Mouse (Mus musculus) megakaryocyte, embryonic 14.5 days (primary cell): Measurements from ENCODE around the gene Zfp385a. TPM values are rescaled to one million over a fixed set of nuclear protein-coding genes. Genes with fewer than 3 reads are reported as not detected.
A peak's percentile ranks its signal among the peaks of the same experiment; 100 is the strongest.

Source experiments
- H3K27me3 ChIP-seq: replicated peaks from 2 replicates; pipeline ENCODE3; 2012; ENCODE audit warnings: inconsistent platforms
- H3K36me3 ChIP-seq: replicated peaks from 2 replicates; pipeline ENCODE3; 2012; ENCODE audit warnings: low read length, inconsistent platforms, mixed read lengths
- H3K4me1 ChIP-seq: 2 replicates; pipeline ENCODE4 v1.6.1; 2012; ENCODE audit warnings: inconsistent platforms
- H3K4me3 ChIP-seq: replicated peaks from 2 replicates; pipeline ENCODE3; 2012; ENCODE audit warnings: moderate library complexity, mild to moderate bottlenecking, inconsistent platforms
- H3K9me3 ChIP-seq: 2 replicates; pipeline ENCODE4 v1.6.1; 2012; ENCODE audit warnings: inconsistent platforms
- FLI1 ChIP-seq: IDR thresholded peaks from 2 replicates; pipeline ENCODE4 v1.6.1; 2012; ENCODE audit warnings: low read length, inconsistent platforms, mixed read lengths
- GATA1 ChIP-seq: IDR thresholded peaks from 3 replicates; pipeline ENCODE4 v1.6.1; 2012; ENCODE audit warnings: mixed read lengths, low read length, inconsistent platforms, borderline replicate concordance
- polyA plus RNA-seq: library from polyadenylated mRNA; stranded (reverse); fragments of >175 nt; gene quantifications from 2 replicates; pipeline ENCODE4 v1.2.3, GENCODE M21; 2012; ENCODE audit warnings: low replicate concordance; ENCODE audit not compliant: insufficient read depth

The Zfp385a gene
- polyA plus RNA-seq, 1 experiment, result 1,319 TPM

DNA sequence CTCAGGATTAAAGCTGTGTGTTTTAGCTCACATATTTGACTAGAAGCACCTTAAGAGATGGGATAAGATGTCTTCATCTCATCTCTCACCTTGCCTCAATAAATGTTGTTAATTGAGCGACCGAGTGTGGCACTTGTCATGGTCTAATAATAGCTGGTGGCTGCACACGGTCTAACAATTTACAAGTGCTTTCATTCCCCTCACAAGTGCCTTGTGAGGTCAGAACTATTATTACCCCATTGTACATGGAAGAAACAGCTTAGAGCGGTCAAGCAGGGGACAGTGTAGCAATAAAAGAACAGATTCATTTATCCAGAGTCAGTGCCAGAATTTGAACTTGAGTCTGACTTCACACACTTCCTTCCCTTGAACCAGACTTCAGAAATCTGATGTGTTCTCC is 15.5 kb upstream of the Zfp385a start:
- Histone ChIP-seq H3K9me3 (no peaks in the 10 kb centered on the region), H3K4me1 (peaks cover 72% of the 10 kb centered on the region), H3K4me3 (no peak overlapping the region), H3K36me3 (peaks cover 86% of the 10 kb centered on the region), H3K27me3 (no peaks in the 10 kb centered on the region)
- TF ChIP-seq FLI1, result no peak

DNA sequence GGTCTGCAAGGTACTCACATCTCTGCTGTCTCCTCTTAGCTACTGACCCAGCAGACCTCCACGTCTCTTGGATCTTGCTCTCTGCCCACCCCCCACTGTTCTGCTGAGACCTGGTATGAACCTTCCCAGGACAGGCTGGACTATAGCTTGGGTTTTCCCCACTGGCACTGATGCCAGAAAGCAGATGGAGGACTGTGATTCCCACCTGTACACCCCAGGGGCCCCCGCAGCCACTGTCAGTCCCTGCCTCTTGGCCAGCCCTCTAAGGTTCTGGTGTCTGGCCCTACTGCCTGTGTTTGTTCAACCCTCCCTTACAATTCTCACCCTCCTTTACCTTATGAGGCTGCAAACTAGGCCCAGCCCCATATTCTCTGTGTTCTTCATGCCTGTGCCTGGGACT is 14.8 kb upstream of the Zfp385a start:
- H3K36me3 ChIP-seq, result peaks cover 86% of the 10 kb centered on the region
- no peak overlapping the region for H3K4me3 ChIP-seq
- no peaks in the 10 kb centered on the region for H3K9me3 ChIP-seq
- H3K27me3 ChIP-seq, result no peaks in the 10 kb centered on the region
- TF ChIP-seq GATA1 (no peak), FLI1 (no peak)
- peaks cover 64% of the 10 kb centered on the region for H3K4me1 ChIP-seq

DNA sequence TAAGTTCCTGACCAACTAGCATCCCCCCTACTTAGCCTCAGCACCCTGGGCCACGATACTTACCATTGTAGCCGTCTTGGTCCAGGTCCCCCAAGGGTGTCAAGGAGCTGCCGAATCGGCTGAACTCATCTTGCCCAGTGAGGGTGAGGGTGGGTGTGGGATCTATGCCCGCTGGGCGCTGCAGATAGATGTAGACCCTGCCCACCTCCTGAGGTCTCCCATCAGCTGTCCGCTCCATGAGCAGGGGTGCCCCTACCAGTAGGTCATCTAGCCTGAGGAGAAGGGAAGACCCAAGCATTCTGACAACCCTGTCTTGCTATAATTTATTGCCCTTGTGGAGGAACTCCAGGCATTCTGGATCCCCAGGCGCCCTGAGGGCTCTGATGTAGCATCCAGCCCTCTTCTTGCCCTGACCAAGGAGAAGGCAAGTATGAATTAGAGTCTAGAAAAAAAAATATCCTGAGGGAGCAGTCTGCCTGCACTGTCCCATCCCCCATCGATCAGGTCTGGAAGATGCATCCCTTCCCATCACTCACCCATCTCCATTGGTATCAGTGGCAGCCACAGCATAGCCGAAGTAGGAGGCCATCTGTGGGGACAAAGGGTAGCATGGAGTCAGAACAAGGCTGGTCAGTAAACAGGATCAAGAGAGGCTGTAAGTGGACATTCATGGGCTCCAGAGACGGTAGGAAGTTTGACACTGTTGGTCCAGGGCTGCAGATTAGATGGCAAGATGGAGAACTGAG is 13.8 kb upstream of the Zfp385a start:
- TF ChIP-seq GATA1 (no peak), FLI1 (no peak)
- peaks cover 96% of the 10 kb centered on the region for H3K36me3 ChIP-seq
- H3K4me3 ChIP-seq, result no peak overlapping the region
- H3K9me3 ChIP-seq, result no peaks in the 10 kb centered on the region
- H3K4me1 ChIP-seq, result peaks cover 54% of the 10 kb centered on the region
- H3K27me3 ChIP-seq, result no peaks in the 10 kb centered on the region

DNA sequence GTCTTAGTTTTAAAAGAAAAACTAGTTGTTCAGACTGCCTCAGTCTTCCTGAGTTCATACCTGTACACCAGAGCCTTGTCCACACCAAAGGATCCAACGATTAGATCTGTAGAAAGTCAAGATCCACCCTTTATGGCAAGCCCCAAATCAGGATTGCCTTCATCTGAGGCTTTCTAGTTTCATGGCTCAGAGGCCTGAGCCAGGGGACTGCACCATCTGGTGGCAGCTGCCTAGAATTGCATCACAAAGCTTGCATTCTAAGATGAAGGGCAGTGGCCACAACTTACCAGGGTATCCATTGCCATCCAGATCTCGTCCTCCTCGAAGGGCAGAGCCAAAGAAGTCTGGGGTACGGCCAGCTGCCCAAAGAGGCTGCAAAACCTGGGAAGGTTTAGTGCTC is 13.0 kb upstream of the Zfp385a start:
- Histone ChIP-seq H3K9me3 (no peaks in the 10 kb centered on the region), H3K27me3 (no peaks in the 10 kb centered on the region), H3K4me3 (no peak overlapping the region), H3K4me1 (peaks cover 46% of the 10 kb centered on the region), H3K36me3 (peaks cover 99% of the 10 kb centered on the region)
- TF ChIP-seq FLI1, result no peak
- no peak for TF ChIP-seq GATA1

DNA sequence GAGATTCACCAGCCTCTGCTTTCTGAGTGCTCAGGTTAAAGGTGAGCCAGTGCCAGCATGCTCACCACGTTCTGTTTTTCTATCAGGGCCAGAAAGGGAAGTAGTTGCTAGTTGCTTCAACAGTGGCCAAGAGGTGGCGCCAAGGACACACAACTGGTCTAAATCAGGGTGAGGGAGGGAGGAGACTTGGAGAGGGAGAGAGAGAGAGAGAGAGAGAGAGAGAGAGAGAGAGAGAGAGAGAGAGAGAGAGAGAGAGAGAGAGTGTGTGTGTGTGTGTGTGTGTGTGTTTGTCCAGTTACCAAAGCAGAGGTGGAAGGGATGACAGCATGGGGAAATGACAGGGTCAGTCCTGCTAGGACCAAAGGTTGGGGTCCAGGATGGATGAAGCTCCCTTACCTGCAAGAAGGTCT is 7.4 kb upstream of the Zfp385a start:
- peaks cover 96% of the 10 kb centered on the region for H3K36me3 ChIP-seq
- no peaks in the 10 kb centered on the region for H3K9me3 ChIP-seq
- H3K4me3 ChIP-seq, result no peak overlapping the region
- no peaks in the 10 kb centered on the region for H3K27me3 ChIP-seq
- peaks cover 60% of the 10 kb centered on the region for H3K4me1 ChIP-seq
- TF ChIP-seq GATA1 (no peak), FLI1 (no peak)

DNA sequence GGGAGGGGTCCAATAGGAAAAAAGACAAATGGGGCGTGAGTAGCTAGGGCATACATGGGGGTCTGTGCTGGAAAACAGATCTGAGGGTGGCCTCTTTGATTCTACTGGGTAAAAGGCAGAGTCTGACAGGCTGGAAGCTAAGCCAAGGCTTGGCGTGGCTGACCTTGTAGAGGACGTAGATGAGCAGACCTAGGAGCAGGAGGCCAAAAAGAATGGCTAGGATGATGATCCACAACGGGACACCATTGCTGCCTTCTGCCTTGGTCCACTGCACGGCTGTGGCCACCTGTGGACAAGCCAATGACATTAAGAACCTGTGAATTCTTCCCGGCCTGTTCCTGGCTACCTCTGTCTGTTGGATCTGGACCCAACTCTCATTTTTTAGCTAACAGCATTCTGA is 5.9 kb upstream of the Zfp385a start:
- Histone ChIP-seq H3K36me3 (peaks cover 84% of the 10 kb centered on the region), H3K4me3 (no peak overlapping the region), H3K4me1 (peaks cover 68% of the 10 kb centered on the region), H3K27me3 (no peaks in the 10 kb centered on the region), H3K9me3 (no peaks in the 10 kb centered on the region)
- TF ChIP-seq FLI1 (no peak), GATA1 (no peak)

DNA sequence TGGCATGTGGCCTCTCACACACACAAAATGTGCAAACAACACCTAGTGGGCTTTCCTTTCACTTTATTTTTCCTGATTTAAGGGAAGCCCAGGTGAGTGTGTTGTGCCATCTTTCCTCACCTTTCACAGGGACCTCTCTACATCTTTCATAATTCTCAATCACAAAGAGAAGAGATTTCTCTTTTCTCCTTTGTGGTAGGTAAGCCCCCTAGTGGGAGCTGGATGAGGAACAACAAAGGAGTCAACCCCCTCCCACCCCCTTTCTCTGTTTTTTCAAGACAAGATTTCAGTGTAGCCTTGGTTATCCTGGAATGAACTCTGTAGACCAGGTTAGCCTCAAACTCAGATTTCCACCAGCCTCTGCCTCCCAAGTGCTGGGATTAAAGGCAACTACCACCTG is 3.7 kb upstream of the Zfp385a start:
- peaks cover 82% of the 10 kb centered on the region for H3K4me1 ChIP-seq
- no peak overlapping the region for H3K4me3 ChIP-seq
- TF ChIP-seq GATA1, result no peak
- TF ChIP-seq FLI1, result no peak

DNA sequence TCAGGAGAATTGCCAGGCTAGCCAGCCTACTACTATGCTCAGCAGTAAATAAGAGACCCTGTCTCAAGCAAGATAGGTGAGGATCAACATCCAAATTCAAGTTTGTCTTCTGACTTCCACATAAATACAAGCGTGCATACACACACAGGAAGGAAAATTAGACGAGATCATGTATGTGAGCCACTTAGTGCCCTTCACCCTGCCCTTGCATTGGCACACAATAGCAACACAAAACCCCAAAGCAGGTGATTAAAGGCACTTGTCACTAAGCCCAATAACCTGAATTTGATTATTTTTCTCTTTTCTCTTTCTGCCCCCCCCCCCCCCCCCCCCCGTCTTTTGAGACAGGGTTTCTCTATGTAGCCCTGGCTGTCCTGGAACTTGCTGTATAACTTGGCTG is 3.1 kb upstream of the Zfp385a start:
- H3K27me3 ChIP-seq, result no peaks in the 10 kb centered on the region
- H3K9me3 ChIP-seq, result no peaks in the 10 kb centered on the region
- TF ChIP-seq FLI1 (no peak), GATA1 (no peak)
- H3K36me3 ChIP-seq, result peaks cover 68% of the 10 kb centered on the region
- peaks cover 88% of the 10 kb centered on the region for H3K4me1 ChIP-seq
- no peak overlapping the region for H3K4me3 ChIP-seq

More for the DNA sequence above, 3.7 kb upstream of the Zfp385a start:
- H3K27me3 ChIP-seq, result no peaks in the 10 kb centered on the region
- H3K9me3 ChIP-seq, result no peaks in the 10 kb centered on the region
- H3K36me3 ChIP-seq, result peaks cover 67% of the 10 kb centered on the region

DNA sequence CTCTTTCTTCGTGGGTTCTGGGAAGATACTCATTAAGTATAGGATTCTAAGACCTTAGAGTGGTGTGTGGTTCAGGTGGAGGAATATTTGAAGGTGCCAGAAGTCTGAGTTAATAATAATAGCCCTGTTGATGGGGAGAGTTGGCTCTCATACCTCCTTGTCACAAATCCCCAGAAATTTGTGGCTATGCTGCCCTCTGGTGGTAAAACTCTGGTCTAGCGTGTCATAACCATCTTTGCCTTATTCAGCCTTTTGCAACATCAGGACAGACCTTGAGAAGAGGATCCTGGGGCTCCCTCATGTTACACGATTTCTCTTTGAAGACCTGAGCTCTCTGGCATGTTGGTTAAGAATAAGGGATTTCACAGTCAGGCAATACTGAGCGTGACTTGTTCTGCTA is 2.5 kb upstream of the Zfp385a start:
- peaks cover 89% of the 10 kb centered on the region for H3K4me1 ChIP-seq

DNA sequence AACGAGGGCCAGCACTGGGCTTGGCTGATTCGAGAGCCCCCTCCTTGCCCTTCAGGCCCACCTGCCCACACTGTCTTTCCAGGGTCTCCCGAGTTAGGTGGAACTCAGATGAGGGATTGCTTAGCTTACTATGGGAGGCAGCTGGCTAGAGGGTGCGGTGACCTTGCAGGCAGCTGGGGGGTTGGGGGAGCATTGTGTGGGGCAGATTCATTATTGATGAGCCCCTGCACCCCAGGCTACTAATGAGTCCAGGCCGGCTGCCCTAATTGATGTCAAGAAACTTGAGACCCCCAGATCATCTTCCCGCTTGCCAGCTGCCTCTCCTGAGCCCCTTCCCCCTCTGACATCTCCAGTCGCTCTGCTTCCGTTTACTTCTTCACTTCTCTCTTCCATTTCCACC is 1.7 kb upstream of the Zfp385a start:
- Histone ChIP-seq H3K36me3 (peaks cover 68% of the 10 kb centered on the region), H3K4me1 (peaks cover 92% of the 10 kb centered on the region), H3K4me3 (peak overlapping the region; percentile 96), H3K9me3 (no peaks in the 10 kb centered on the region), H3K27me3 (no peaks in the 10 kb centered on the region)
- TF ChIP-seq GATA1, result no peak
- no peak for TF ChIP-seq FLI1

More for the DNA sequence above, 2.5 kb upstream of the Zfp385a start:
- Histone ChIP-seq H3K9me3 (no peaks in the 10 kb centered on the region), H3K4me3 (peak overlapping the region; percentile 96), H3K36me3 (peaks cover 68% of the 10 kb centered on the region), H3K27me3 (no peaks in the 10 kb centered on the region)
- TF ChIP-seq FLI1, result no peak
- no peak for TF ChIP-seq GATA1
